Mouse (Mus musculus) lung, adult 2 months (tissue): Measurements from ENCODE around the gene Greb1. TPM values are rescaled to one million over a fixed set of nuclear protein-coding genes. Genes with fewer than 3 reads are reported as not detected.

ENCODE experiments used
- DNase-seq: peaks from one replicate; pipeline ENCODE4 v3.0.0; 2022
- H3K4me1 ChIP-seq: fragments of 200-500 bp; 2 replicates; pipeline ENCODE4 v1.6.1; 2011; ENCODE audit warnings: low read length; ENCODE audit not compliant: control insufficient read depth, insufficient read depth
- H3K4me3 ChIP-seq: fragments of 200-500 bp; replicated peaks from 2 replicates; pipeline ENCODE3; 2011; ENCODE audit warnings: low read depth, mild to moderate bottlenecking, control low read depth, low read length; ENCODE audit errors: extremely low read depth
- CTCF ChIP-seq: fragments of 200-500 bp; IDR thresholded peaks from 2 replicates; pipeline ENCODE4 v1.5.1; 2011; ENCODE audit warnings: mild to moderate bottlenecking, low read length, control low read depth; ENCODE audit not compliant: insufficient read depth
- POLR2A ChIP-seq: fragments of 200-500 bp; IDR thresholded peaks from 2 replicates; pipeline ENCODE4 v1.6.1; 2011; ENCODE audit warnings: low read depth, mild to moderate bottlenecking, control low read depth, low read length, borderline replicate concordance; ENCODE audit errors: extremely low read depth
- WGBS: fragments of 180-500 bp; shearing (Covaris S2); methylation state at CpG from one replicate; pipeline ENCODE4 v1.1.7; 2018; 5-methylcytosine and 5-hydroxymethylcytosine counted together
- polyA plus RNA-seq: library from polyadenylated mRNA; depleted of rRNA; stranded (reverse); fragments of >200 nt; gene quantifications from 2 replicates; pipeline ENCODE4 v1.2.3, GENCODE M21; 2012

Greb1 gene
- polyA plus RNA-seq, 1 experiment: 0.64 TPM

DNA sequence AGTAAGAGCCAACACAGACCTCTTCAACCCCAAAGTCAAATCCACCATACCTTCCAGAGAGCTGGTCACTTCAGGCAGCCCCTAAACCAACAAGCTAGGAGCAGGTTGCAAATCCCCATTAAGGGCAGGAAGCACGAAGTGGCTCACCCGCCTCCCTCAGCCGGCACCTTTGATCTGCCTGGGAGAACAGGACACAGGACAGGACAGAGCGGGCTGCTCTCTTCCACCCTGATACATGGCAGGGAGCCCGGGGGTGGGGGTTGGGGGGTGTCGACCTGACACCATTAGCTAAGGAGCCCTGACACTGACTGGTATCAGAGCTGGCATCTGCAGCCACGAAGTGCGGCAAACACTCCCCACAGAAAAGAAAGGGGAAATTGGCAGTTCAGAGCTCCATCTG is 47.6 kb downstream of the Greb1 start:
- WGBS: 15% methylated on average over 8 of the region's 8 CpGs
- H3K4me3 ChIP-seq: no peak overlapping the region
- no peak for DNase-seq
- H3K4me1 ChIP-seq: no peaks in the 10 kb centered on the region
- TF ChIP-seq POLR2A: no peak
- TF ChIP-seq CTCF: no peak

DNA sequence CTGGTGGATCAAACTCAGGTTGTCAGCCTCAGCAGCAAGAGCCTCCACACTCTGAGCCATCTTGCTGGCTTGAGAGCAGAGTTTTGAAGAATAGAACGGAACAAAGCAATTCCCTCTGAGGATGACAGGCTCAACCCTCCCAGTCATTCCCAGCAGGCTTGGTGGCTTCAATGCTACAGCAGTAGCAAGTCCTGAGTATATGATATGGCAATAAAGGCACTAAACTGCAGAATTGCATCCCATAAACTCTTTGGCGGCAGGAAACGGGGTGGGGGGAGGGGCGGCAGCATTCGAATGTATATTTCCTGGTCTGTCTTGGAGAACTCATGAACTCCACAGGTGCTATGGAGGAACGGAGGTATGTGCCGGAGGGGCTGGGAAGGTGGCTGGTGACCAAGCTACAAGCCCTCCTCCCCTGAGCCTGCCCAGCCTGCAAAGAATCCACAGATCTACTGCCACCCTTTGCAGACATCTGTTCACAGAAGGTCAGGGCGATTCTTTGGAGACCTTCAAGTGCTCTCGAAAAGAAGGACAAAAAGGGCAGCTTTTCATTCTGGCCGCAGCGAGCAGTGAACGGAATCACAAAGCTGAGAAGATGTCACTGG is 48.3 kb downstream of the Greb1 start:
- no peaks in the 10 kb centered on the region for H3K4me1 ChIP-seq
- no peak for DNase-seq
- TF ChIP-seq CTCF (no peak), POLR2A (no peak)
- H3K4me3 ChIP-seq: no peak overlapping the region
- 64% methylated on average over 12 of the region's 12 CpGs for WGBS

GRCm38 (mm10) chr12:16751609-16752008 is 49.1 kb downstream of the Greb1 start:
- 95% methylated on average over 6 of the region's 6 CpGs for WGBS
- DNase-seq: no peak
- Histone ChIP-seq H3K4me1 (no peaks in the 10 kb centered on the region), H3K4me3 (no peak overlapping the region)
- TF ChIP-seq POLR2A: no peak
- TF ChIP-seq CTCF: no peak

GRCm38 (mm10) chr12:16740059-16740458 is 60.6 kb downstream of the Greb1 start:
- TF ChIP-seq CTCF (no peak), POLR2A (no peak)
- H3K4me1 ChIP-seq: no peaks in the 10 kb centered on the region
- WGBS: 33% methylated on average over 5 of the region's 5 CpGs
- no peak for DNase-seq
- H3K4me3 ChIP-seq: no peak overlapping the region

DNA sequence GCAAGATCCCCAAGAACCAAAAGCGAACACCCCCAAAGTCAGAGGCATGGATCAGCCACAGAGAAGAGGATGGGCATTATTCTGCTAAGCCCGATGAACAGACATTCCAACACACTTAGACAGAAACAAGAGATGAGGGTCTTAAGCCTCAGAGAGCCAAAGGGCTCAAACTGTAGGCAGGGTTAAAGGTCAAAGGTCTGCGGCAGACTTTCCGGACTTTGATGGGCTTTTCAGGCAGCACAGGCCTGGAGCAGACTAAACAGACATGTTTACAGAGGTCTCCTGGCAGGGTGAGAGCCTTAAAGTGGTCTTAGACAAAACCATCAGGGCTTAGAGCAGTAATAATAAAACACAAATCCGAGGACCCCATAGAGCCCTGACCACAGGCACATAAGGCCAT is 63.4 kb downstream of the Greb1 start:
- no peak for TF ChIP-seq POLR2A
- 61% methylated on average over 5 of the region's 5 CpGs for WGBS
- H3K4me1 ChIP-seq: no peaks in the 10 kb centered on the region
- H3K4me3 ChIP-seq: no peak overlapping the region
- DNase-seq: no peak

GRCm38 (mm10) chr12:16734698-16735097 is 66.0 kb downstream of the Greb1 start:
- DNase-seq: no peak
- 86% methylated on average over 3 of the region's 3 CpGs for WGBS
- H3K4me1 ChIP-seq: peaks cover 4% of the 10 kb centered on the region
- no peak overlapping the region for H3K4me3 ChIP-seq
- TF ChIP-seq CTCF (no peak), POLR2A (no peak)

DNA sequence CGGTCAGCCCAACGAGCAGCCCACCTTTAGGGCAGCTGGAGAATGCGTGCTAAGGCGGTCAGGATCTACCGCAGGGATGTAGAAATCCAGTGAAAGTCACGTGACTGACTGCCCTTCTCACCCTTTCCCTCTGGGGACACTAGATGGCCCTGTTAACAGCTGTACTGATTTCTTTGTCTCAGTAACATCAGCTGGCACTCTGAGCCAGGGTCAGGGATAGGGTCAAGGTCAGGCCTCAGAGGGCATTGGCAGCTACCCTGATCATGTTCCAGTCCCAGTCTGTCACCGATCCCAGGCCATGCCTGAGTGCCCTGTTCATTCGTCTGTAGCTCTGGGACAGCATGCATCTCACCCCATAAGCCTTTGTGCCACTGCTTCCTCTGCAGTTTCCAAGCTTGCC is 66.7 kb downstream of the Greb1 start:
- DNase-seq: no peak
- TF ChIP-seq POLR2A (no peak), CTCF (no peak)
- Histone ChIP-seq H3K4me1 (peaks cover 4% of the 10 kb centered on the region), H3K4me3 (no peak overlapping the region)
- 79% methylated on average over 8 of the region's 8 CpGs for WGBS

DNA sequence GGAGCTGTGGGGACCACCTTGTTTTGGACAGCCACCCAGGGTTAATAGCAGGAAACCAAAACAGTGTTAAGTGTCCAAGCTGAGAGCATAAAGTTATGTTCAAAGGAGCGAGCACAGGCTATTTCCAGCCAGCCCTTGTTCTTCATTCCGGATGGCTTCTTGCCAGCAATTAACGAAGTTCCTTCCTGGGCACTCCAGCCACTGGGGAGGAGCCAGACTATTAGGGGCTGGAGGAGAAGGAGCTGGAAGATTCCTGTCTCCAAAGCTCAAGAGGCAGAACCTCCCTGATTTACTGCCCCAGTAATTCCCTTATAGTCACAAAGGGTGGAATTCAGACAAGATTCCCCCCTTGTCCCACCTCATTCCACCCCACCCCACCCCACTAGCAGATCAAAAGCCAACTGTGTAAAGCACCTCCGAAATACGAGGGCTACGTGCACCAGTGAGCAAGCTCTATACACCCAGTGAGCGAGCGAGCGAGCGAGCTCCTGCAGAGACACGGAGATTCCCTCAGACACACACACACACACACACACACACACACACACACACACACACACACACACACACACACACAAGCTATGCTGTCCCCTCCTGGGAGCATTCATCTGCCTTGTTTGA is 69.5 kb downstream of the Greb1 start:
- peak; percentile 19 for DNase-seq
- 50% methylated on average over 11 of the region's 11 CpGs for WGBS
- peaks cover 4% of the 10 kb centered on the region for H3K4me1 ChIP-seq
- no peak for TF ChIP-seq POLR2A
- TF ChIP-seq CTCF: no peak
- H3K4me3 ChIP-seq: no peak overlapping the region

GRCm38 (mm10) chr12:16730196-16730595 is 70.5 kb downstream of the Greb1 start:
- peaks cover 4% of the 10 kb centered on the region for H3K4me1 ChIP-seq
- DNase-seq: no peak
- no peak overlapping the region for H3K4me3 ChIP-seq
- TF ChIP-seq POLR2A: no peak
- TF ChIP-seq CTCF: no peak
- WGBS: 90% methylated on average over 11 of the region's 11 CpGs

GRCm38 (mm10) chr12:16728221-16728620 is 72.5 kb downstream of the Greb1 start:
- DNase-seq: no peak
- 88% methylated on average over 5 of the region's 5 CpGs for WGBS
- Histone ChIP-seq H3K4me3 (no peak overlapping the region), H3K4me1 (peaks cover 4% of the 10 kb centered on the region)
- TF ChIP-seq POLR2A (no peak), CTCF (no peak)
